Comparison of ENCODE assay signal across 16 mouse cellular contexts in genomic region chr7:103873064-103873463, GRCm38 (mm10). TPM values are rescaled to one million over a fixed set of nuclear protein-coding genes. Genes with fewer than 3 reads are reported as not detected.
DNase-seq lines count a peak whose midpoint lies in the region; ATAC-seq lines count a peak whose summit lies in the region.
"Had no signal": no experiment of that assay in that cellular context is flagged by ENCODE, and none has a peak within 500 bp of the region (broad histone marks: within the 10 kb centered on the region; RNA-seq: fewer than 3 reads in every experiment).

No protein-coding gene starts in this region.

- 0% methylated on average over 1 of the region's 1 CpGs for WGBS in heart, embryonic 13.5 days

- peaks cover 8% of the 10 kb centered on the region; the same call in 1 of the 2 replicates for H3K4me1 ChIP-seq in heart, embryonic 13.5 days
- peaks cover 96% of the 10 kb centered on the region for H3K4me1 ChIP-seq in erythroblast, embryonic 14.5 days (ENCODE audit: control insufficient read depth)
- H3K4me1 ChIP-seq: neural tube, embryonic 15.5 days had no signal

- H3K36me3 ChIP-seq in heart, embryonic 13.5 days, result no peaks in the 10 kb centered on the region
- peaks cover 4% of the 10 kb centered on the region; the same call in 1 of the 2 replicates for H3K36me3 ChIP-seq in erythroblast, embryonic 14.5 days (ENCODE audit: control insufficient read depth)
- H3K36me3 ChIP-seq: neural tube, embryonic 15.5 days had no signal

- no peak overlapping the region for H3K4me3 ChIP-seq in heart, embryonic 13.5 days
- H3K4me3 ChIP-seq in erythroblast, embryonic 14.5 days (replicated peaks), result peak overlapping the region; percentile 39
- H3K4me3 ChIP-seq: neural tube, embryonic 15.5 days had no signal

- peak overlapping the region; percentile 7; the same call in 1 of the 2 replicates for H3K4me2 ChIP-seq in heart, embryonic 13.5 days
- H3K4me2 ChIP-seq: neural tube, embryonic 15.5 days had no signal

- H3K9me3 ChIP-seq in heart, embryonic 13.5 days, result no peaks in the 10 kb centered on the region
- no peaks in the 10 kb centered on the region for H3K9me3 ChIP-seq in erythroblast, embryonic 14.5 days (ENCODE audit: control insufficient read depth, low read length)
- H3K9me3 ChIP-seq: neural tube, embryonic 15.5 days had no signal

- no peak overlapping the region for H3K9ac ChIP-seq in heart, embryonic 13.5 days
- H3K9ac ChIP-seq: neural tube, embryonic 15.5 days had no signal

- no peak overlapping the region for H3K27ac ChIP-seq in heart, embryonic 13.5 days (replicated peaks)
- H3K27ac ChIP-seq: neural tube, embryonic 15.5 days had no signal

- DNase-seq in heart, adult 11 months, result no peak
- peak; percentile 9 for DNase-seq in retina, embryonic 14.5 days (ENCODE audit: low spot score)
- DNase-seq in retina, postnatal 1 day, result no peak
- no peak for DNase-seq in gastrocnemius, postnatal 10 days
- no peak for DNase-seq in neural tube, embryonic 10.5 days (ENCODE audit: extremely low spot score, low spot score)
- DNase-seq: gastrocnemius, postnatal 25 days; spleen, adult 18-20 months; thymus, postnatal 14 days had no signal

- no peak for ATAC-seq in heart, embryonic 13.5 days (ENCODE audit: extremely low read depth, insufficient number of reproducible peaks, low FRiP score, low TSS enrichment)
- ATAC-seq in neutrophil, adult 5-6 weeks (ENCODE audit: extremely low read depth, insufficient number of reproducible peaks, low FRiP score, poor library complexity, severe bottlenecking), result 0 out of 2 replicates have a peak, but pooled peaks have one; percentile 44

- H3K27me3 ChIP-seq in heart, embryonic 13.5 days (replicated peaks), result no peaks in the 10 kb centered on the region
- H3K27me3 ChIP-seq in erythroblast, embryonic 14.5 days (ENCODE audit: control insufficient read depth), result no peaks in the 10 kb centered on the region
- H3K27me3 ChIP-seq: neural tube, embryonic 15.5 days had no signal

RNA-seq across cellular contexts. Expression of gene Olfr66, which starts 13.0 kb away (rescaled TPM):
- polyA plus RNA-seq in heart, embryonic 13.5 days (2015; fragmentation: Nextera tagmentation; extraction: Ambion mirVana), result not detected in 2 replicates
- polyA plus RNA-seq in erythroblast, embryonic 14.5 days (2012), result not detected in 2 replicates
- 0.12 TPM in 1 of 2 replicates, not detected in the other for total RNA-seq in neutrophil, adult 5-6 weeks (2017)
- total RNA-seq in gastrocnemius, postnatal 10 days (2021), result not detected
- total RNA-seq: ES-E14; gastrocnemius, postnatal 25 days; left cerebral cortex, adult 18-20 months; megakaryocyte-erythroid progenitor cell, adult 5-6 weeks had no signal
- polyA plus RNA-seq: intestine, embryonic 14.5 days; neural tube, embryonic 15.5 days had no signal

RNA-seq across cellular contexts. Expression of gene Hbb-y, which starts 20.0 kb away (rescaled TPM):
- 25,617 and 43,684 TPM in 2 replicates for polyA plus RNA-seq in heart, embryonic 13.5 days (2015; fragmentation: Nextera tagmentation; extraction: Ambion mirVana)
- 85.0 and 543 TPM in 2 replicates for polyA plus RNA-seq in erythroblast, embryonic 14.5 days (2012)
- total RNA-seq in neutrophil, adult 5-6 weeks (2017), result not detected in 2 replicates
- not detected for total RNA-seq in gastrocnemius, postnatal 10 days (2021)
- total RNA-seq: ES-E14; gastrocnemius, postnatal 25 days; left cerebral cortex, adult 18-20 months; megakaryocyte-erythroid progenitor cell, adult 5-6 weeks had no signal

RNA-seq across cellular contexts. Expression of gene Olfr64, which starts 21.2 kb away (rescaled TPM):
- polyA plus RNA-seq in heart, embryonic 13.5 days (2015; fragmentation: Nextera tagmentation; extraction: Ambion mirVana), result not detected in 2 replicates
- not detected in 2 replicates for polyA plus RNA-seq in erythroblast, embryonic 14.5 days (2012)
- not detected in 2 replicates for total RNA-seq in neutrophil, adult 5-6 weeks (2017)
- total RNA-seq in gastrocnemius, postnatal 10 days (2021), result not detected
- total RNA-seq: ES-E14; gastrocnemius, postnatal 25 days; left cerebral cortex, adult 18-20 months; megakaryocyte-erythroid progenitor cell, adult 5-6 weeks had no signal
- polyA plus RNA-seq: intestine, embryonic 14.5 days; neural tube, embryonic 15.5 days had no signal

RNA-seq across cellular contexts. Expression of gene Hbb-bh1, which starts 30.1 kb away (rescaled TPM):
- polyA plus RNA-seq in heart, embryonic 13.5 days (2015; fragmentation: Nextera tagmentation; extraction: Ambion mirVana), result 230 and 536 TPM in 2 replicates
- 4.0 and 4.3 TPM in 2 replicates for polyA plus RNA-seq in erythroblast, embryonic 14.5 days (2012)
- not detected in 2 replicates for total RNA-seq in neutrophil, adult 5-6 weeks (2017)
- not detected for total RNA-seq in gastrocnemius, postnatal 10 days (2021)
- total RNA-seq: ES-E14; gastrocnemius, postnatal 25 days; left cerebral cortex, adult 18-20 months; megakaryocyte-erythroid progenitor cell, adult 5-6 weeks had no signal

RNA-seq across cellular contexts. Expression of gene Olfr65, which starts 30.2 kb away (rescaled TPM):
- polyA plus RNA-seq in heart, embryonic 13.5 days (2015; fragmentation: Nextera tagmentation; extraction: Ambion mirVana), result not detected in 2 replicates
- polyA plus RNA-seq in erythroblast, embryonic 14.5 days (2012), result 0.08 TPM in 1 of 2 replicates, not detected in the other
- not detected in 2 replicates for total RNA-seq in neutrophil, adult 5-6 weeks (2017)
- not detected for total RNA-seq in gastrocnemius, postnatal 10 days (2021)
- total RNA-seq: ES-E14; gastrocnemius, postnatal 25 days; left cerebral cortex, adult 18-20 months; megakaryocyte-erythroid progenitor cell, adult 5-6 weeks had no signal
- polyA plus RNA-seq: intestine, embryonic 14.5 days; neural tube, embryonic 15.5 days had no signal
